Mouse (Mus musculus): ENCODE measurements around the gene Mdm4.
"Not testable (repeated sequence)": the region's sequence is repeated elsewhere in the genome, so short reads cannot be mapped to it uniquely, and the experiment has no call there.

Gene Mdm4

DNA sequence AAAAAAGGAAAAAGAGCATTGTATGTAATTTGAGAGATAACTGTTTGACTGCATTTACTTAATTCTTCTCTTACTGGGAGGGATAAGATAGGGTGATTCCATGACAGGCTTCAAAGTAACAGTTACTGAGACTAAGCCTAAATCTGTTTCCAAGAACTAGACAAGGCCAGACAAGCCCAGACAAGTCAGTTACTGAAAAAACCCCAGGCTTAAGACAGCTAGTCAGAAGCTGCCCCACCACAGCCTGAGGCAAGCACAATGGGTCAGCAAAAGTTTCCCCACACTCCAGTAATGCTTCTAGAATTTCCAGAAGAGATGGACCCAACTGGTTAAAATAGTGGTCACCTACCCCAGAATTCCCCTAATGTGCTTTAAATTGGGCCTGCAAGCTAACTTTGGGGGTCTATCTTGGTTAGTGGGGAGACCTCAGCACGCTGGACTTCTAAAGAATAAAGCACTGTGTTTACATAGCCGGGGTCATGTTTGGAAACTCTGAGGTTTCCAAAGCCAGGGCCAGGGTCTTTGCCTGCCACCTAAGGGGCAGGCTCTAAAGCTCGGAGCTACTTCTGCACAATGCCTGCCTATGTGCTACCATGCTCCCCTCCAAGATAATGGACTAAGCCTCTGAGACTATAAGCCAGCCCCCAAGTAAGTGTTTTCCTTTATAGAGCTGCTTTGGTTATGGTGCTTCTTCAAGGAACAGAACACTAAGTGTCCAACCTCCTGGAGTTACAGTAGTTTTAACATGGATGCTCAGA, 10.0 kb downstream of the Mdm4 start:
- no peak for DNase-seq (ENCODE audit: low read depth)

- DNase-seq (ENCODE audit: low read depth), result no peak
Measured at GRCm38 (mm10) chr1:133019312-133019711, 11.0 kb downstream of the Mdm4 start.

GRCm38 (mm10) chr1:133018580-133018979, 11.8 kb downstream of the Mdm4 start:
- no peak for DNase-seq (ENCODE audit: low read depth)

GRCm38 (mm10) chr1:133016775-133017428, 13.5 kb downstream of the Mdm4 start:
- no peak for DNase-seq (ENCODE audit: low read depth)

DNA sequence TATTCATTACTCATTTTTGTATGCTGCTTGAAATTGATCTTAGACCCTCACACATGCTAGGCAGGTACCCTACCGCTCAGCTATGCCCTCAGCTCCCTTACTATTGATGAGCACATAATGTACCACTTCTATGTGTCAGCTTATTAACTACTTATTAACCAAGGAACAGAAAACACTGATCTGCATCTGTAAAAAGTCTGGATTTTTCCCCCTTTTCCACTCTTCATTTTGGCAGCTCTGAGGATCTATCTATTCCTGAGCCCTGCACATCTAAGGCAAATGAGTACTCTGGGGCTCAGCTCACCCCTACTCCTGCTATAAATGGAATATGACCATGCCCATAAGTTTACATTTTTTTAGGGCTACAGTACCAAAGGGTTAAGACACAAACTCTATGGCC, 16.2 kb downstream of the Mdm4 start:
- no peak for DNase-seq (ENCODE audit: low read depth)

DNA sequence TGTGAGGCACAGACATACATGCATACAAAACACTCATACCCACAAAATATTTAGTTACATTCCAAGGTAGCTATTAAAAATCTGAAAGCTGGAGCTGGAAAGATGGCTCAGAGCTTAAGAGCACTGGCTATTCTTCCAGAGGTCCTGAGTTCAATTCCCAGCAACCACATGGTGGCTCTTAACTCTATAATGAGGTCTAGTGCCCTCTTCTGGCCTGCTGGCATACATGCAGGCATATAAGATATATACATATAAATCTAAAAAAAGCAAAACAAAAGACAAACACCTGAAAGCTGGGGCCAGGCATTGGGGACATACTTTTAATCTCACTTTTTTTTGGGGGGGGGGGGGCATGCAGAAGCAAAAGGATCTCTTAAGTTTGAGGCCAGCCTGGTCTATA, 17.0 kb downstream of the Mdm4 start:
- DNase-seq (ENCODE audit: low read depth), result peak; percentile 29

- peak; percentile 26 for DNase-seq (ENCODE audit: low read depth)
Measured at GRCm38 (mm10) chr1:133011955-133012841, 18.2 kb downstream of the Mdm4 start.

GRCm38 (mm10) chr1:133006571-133006970, 23.8 kb downstream of the Mdm4 start:
- DNase-seq (ENCODE audit: low read depth), result no peak

DNA sequence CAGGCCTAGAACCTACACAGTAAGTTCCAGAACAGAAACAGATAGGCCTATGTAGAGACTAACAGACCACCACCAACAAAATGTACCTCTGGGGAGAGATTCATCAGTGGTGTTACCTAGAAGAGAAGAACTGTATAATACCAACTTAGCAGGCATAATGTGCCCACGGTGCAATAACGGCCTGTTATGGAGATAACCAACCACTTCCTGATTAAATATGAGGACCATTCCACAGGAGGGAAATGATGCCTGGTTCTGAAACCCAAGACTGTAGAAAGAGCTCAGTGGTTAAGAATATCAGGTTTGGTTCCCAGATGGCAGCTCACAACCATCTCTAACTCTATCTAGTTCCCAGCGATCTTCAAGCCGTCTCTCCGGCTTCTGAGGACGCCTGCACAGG, 30.0 kb downstream of the Mdm4 start:
- DNase-seq (ENCODE audit: low read depth), result no peak

GRCm38 (mm10) chr1:132991580-132991979, 38.8 kb downstream of the Mdm4 start:
- no peak for DNase-seq (ENCODE audit: low read depth)

DNA sequence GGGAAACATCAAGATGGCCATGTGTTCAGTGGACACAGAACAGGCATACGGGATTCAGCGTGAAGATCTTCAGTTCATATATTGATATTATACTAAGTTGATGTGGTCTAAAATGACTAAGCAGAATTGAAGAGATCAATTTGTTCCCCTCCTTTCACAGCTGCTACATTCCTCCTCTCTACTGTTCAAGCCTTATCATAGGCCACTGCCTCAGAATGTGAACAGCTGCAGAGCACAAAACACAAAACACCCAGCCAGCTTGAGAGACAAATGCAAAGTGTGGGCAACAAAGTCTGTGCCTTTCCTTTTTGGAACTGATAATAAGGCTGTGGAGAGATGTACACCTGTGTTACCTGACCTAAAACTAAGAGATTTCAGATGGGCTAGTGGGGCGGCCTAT, 39.6 kb downstream of the Mdm4 start:
- DNase-seq (ENCODE audit: low read depth), result no peak

DNA sequence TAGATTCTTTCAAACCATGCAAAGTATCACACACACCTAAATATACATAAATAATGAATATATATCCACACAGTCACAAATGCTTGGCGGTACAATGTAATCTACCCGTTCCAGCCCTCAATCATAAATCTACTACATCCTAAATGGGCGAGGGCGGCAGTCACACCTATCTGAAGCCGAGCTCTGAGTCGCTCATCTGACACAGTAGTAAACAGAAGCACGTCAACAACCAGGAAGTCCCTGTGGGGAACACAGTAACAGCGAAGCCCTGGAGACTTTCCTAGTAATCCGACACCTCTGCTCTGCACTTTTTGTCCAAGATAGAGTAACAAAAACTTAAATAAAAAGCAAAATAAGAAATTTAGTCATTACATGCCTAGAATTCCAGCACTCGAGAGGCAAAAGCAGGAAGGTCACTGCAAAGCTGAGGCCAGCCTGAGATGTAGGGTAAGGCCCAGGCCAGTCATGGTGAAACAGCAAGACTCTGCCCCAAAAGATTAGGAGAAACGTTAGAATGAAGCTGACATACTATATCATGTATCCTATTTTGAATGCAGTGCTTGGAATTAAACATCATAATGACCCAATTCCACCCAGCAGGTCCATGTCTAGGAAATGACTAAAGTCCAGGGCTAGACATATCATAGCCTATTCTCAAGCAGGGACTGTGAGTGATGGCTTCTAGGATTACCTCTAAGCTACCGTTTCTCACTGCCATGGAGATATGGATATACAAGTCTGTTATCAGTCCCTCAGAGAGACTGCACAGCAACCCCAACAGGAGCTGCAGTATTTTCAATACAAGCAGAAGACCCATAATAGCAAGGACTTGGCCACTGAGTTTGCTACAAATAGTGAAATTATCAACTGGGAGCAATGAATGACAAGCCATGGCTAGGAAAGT, 41.6 kb downstream of the Mdm4 start:
- not testable (repeated sequence) for DNase-seq (ENCODE audit: low read depth)

GRCm38 (mm10) chr1:132982728-132983127, 47.6 kb downstream of the Mdm4 start:
- DNase-seq (ENCODE audit: low read depth), result peak; percentile 63

- no peak for DNase-seq (ENCODE audit: low read depth)
Measured at GRCm38 (mm10) chr1:132981232-132981631, 49.1 kb downstream of the Mdm4 start.

DNA sequence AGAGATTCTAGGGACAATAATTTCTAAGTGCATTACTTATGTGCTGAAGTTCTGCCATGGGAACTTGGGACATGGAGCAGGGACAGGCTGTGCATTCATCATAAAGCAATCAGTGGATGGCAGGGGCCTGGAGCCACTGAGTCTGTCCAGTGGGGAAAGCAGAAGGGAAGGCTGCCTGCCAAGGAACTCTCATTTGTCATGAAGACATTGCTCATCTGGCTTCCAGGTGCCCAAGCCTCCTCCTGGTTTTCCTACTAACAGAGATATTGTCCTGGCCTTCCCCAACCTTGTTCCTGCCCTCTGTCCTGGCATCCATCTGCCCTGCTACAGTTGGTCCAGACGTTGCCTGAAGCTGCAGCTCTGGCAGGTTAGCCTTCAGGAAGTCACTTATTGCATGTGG, 53.0 kb downstream of the Mdm4 start:
- DNase-seq (ENCODE audit: low read depth), result no peak

GRCm38 (mm10) chr1:132968659-132969058, 61.7 kb downstream of the Mdm4 start:
- DNase-seq (ENCODE audit: low read depth), result peak; percentile 65

GRCm38 (mm10) chr1:132964691-132965090, 65.7 kb downstream of the Mdm4 start:
- no peak for DNase-seq (ENCODE audit: low read depth)

- DNase-seq (ENCODE audit: low read depth), result no peak
Measured at GRCm38 (mm10) chr1:132964106-132964505, 66.3 kb downstream of the Mdm4 start.

DNA sequence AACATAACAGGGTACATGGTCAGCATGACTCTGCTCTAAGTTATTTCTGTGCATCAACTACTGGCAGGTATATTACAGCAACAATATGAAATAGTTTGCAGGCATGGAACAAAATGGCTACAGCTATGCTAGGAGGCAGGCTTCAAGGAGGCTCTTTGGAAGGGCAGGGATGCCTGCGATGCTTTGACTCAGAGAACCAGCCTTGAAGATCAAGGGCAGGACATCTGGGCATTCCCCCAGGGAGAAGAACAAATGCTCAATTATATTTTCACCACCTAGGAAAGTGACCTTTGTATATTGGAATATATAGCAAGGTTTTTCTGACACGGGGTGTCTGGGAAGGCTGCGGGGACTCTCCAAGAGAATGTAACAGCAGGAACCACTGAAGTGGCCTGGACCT, 68.6 kb downstream of the Mdm4 start:
- no peak for DNase-seq (ENCODE audit: low read depth)

- no peak for DNase-seq (ENCODE audit: low read depth)
Measured at GRCm38 (mm10) chr1:132956809-132957208, 73.6 kb downstream of the Mdm4 start.

GRCm38 (mm10) chr1:132947811-132948210, 82.5 kb downstream of the Mdm4 start:
- DNase-seq (ENCODE audit: low read depth), result no peak

DNA sequence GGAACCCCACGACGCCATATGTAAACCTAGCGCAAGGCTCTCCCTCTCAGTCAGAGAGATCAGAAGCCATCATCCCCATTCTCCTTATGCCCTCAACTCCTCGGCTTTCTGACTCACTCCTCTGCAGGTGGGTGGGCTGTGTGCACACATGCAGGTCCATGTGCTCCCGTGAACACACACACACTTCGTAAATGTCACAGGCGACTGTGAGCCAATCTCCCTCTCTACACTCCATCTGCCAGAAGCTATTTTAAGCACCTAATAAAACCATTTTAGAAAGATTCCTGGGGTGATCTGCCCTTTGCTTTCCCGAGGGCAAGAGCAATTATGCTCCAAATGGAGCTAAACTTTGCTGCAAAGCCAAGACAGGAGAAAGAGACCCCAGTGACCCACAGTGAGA, 84.5 kb downstream of the Mdm4 start:
- no peak for DNase-seq (ENCODE audit: low read depth)
